Mouse (Mus musculus) midbrain, postnatal 0 days (tissue): ENCODE measurements around the gene Zfand4. TPM values are rescaled to one million over a fixed set of nuclear protein-coding genes. Genes with fewer than 3 reads are reported as not detected.

Experiments used
- ATAC-seq: fragments of 200-750 bp; cut with Nextera tagmentation; 2 replicates; pipeline ENCODE4 v1.8.0; 2017; ENCODE audit warnings: moderate number of reproducible peaks, mild to moderate bottlenecking, moderate TSS enrichment, moderate library complexity; ENCODE audit not compliant: low FRiP score
- DNase-seq: peaks from one replicate; pipeline ENCODE4 v3.0.0-alpha.2; 2015; ENCODE audit warnings: low spot score
- H3K27ac ChIP-seq: fragments of 300-500 bp; sonication (generic); 2 replicates; pipeline ENCODE4 v1.5.1; 2014; ENCODE audit warnings: low read depth, mild to moderate bottlenecking, low read length, mixed read lengths
- H3K27me3 ChIP-seq: fragments of 300-500 bp; sonication (generic); 2 replicates; pipeline ENCODE4 v1.6.1; 2014; ENCODE audit warnings: low read length, control low read depth, mixed read lengths; ENCODE audit not compliant: insufficient read depth
- H3K36me3 ChIP-seq: fragments of 300-500 bp; sonication (generic); 2 replicates; pipeline ENCODE4 v1.6.1; 2014; ENCODE audit warnings: low read length, control low read depth, mixed read lengths; ENCODE audit not compliant: insufficient read depth
- H3K4me1 ChIP-seq: fragments of 300-500 bp; sonication (generic); 2 replicates; pipeline ENCODE4 v1.6.1; 2014; ENCODE audit warnings: mild to moderate bottlenecking, control low read depth, antibody characterized with exemption, low read length, mixed read lengths; ENCODE audit not compliant: insufficient read depth
- H3K4me2 ChIP-seq: fragments of 300-500 bp; sonication (generic); 2 replicates; pipeline ENCODE4 v1.6.1; 2014; ENCODE audit warnings: low read depth, mild to moderate bottlenecking, low read length, mixed read lengths; ENCODE audit not compliant: poor library complexity, severe bottlenecking
- H3K4me3 ChIP-seq: fragments of 300-500 bp; sonication (generic); 2 replicates; pipeline ENCODE4 v1.5.1; 2014; ENCODE audit warnings: low read depth, mild to moderate bottlenecking, low read length, moderate library complexity
- H3K9ac ChIP-seq: fragments of 300-500 bp; sonication (generic); replicated peaks from 2 replicates; pipeline ENCODE4 v1.6.1; 2014; ENCODE audit warnings: mild to moderate bottlenecking, low read length, moderate library complexity, mixed read lengths; ENCODE audit not compliant: poor library complexity, severe bottlenecking
- H3K9me3 ChIP-seq: fragments of 300-500 bp; sonication (generic); 2 replicates; pipeline ENCODE4 v1.6.1; 2016; ENCODE audit warnings: low read length, control low read depth
- CTCF ChIP-seq: IDR thresholded peaks from 2 replicates; pipeline ENCODE4 v1.5.1; 2016; ENCODE audit warnings: antibody characterized with exemption, mild to moderate bottlenecking
- WGBS: fragments of 180-500 bp; shearing (Covaris S2); extraction: QIAGEN DNeasy Blood & Tissue Kit; methylation state at CpG from one replicate; pipeline ENCODE4 v1.1.7; 2014; 5-methylcytosine and 5-hydroxymethylcytosine counted together
- polyA plus RNA-seq: library from polyadenylated mRNA; unstranded; fragments of >200 nt; fragmentation: Nextera tagmentation; extraction: Ambion mirVana; gene quantifications from 2 replicates; pipeline ENCODE4 v1.2.1, GENCODE M21; 2015
- total RNA-seq: library from RNA; depleted of rRNA; stranded (reverse); fragments of >200 nt; gene quantifications from 2 replicates; pipeline ENCODE4 v1.2.3, GENCODE M21; 2014

Zfand4 gene
- total and polyA plus RNA-seq, 2 experiments from 2014 or later = 5.8 TPM

DNA sequence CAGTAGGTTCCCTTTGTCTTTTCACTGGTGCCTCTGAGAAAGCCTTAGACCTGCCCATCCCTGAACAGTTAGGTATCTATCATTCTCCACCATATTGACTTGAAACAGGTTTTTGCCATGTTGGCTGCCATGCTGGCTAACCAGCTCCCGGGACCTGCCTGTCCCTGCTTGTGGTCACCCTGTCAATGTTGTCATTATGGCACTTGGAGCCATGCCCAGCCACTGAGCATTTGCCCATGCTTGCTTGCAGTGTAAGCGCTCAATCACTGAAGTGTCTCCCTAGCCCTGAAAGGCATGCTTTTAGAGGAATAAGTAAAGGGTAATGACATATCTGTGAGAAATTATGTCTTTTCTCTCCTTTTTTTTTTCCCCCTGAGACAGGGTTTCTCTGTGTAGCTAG, 67.4 kb downstream of the Zfand4 start:
- H3K27me3 ChIP-seq = no peaks in the 10 kb centered on the region
- H3K4me2 ChIP-seq = no peak overlapping the region
- TF ChIP-seq CTCF = no peak
- no peak overlapping the region for H3K9ac ChIP-seq
- H3K9me3 ChIP-seq = no peaks in the 10 kb centered on the region
- H3K4me1 ChIP-seq = no peaks in the 10 kb centered on the region
- H3K36me3 ChIP-seq = no peaks in the 10 kb centered on the region
- ATAC-seq (no peak), DNase-seq (peak; percentile 4)
- 82% methylated on average over 2 of the region's 2 CpGs for WGBS
- H3K4me3 ChIP-seq = no peak overlapping the region
- no peak overlapping the region for H3K27ac ChIP-seq

DNA sequence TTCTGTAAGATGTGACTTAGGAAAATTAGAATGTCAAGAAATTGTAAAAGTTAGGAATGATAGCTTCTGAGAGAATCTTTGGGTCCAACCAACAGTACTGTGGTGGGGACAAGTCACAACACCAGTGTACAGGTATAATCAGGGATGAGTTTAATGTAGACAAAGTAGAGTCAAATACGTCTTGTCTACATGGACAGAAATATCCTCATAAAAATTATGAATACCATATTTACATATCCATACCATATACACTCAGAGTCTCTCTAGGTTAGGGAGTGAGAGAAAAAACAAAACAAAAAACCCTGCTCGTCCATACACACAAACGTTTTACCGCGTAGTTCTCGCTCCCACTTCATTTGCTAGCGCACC, 73.4 kb downstream of the Zfand4 start:
- TF ChIP-seq CTCF = no peak
- no peak for ATAC-seq
- Histone ChIP-seq H3K27me3 (no peaks in the 10 kb centered on the region), H3K4me3 (peak overlapping the region; percentile 92), H3K4me1 (0 out of 2 replicates have a peak, but pooled peaks cover 9% of the 10 kb centered on the region), H3K9ac (peak overlapping the region; percentile 89), H3K27ac (peak overlapping the region; percentile 76), H3K4me2 (peak overlapping the region; percentile 61), H3K36me3 (no peaks in the 10 kb centered on the region), H3K9me3 (no peaks in the 10 kb centered on the region)
- 2% methylated on average over 7 of the region's 7 CpGs for WGBS
- no peak for DNase-seq

DNA sequence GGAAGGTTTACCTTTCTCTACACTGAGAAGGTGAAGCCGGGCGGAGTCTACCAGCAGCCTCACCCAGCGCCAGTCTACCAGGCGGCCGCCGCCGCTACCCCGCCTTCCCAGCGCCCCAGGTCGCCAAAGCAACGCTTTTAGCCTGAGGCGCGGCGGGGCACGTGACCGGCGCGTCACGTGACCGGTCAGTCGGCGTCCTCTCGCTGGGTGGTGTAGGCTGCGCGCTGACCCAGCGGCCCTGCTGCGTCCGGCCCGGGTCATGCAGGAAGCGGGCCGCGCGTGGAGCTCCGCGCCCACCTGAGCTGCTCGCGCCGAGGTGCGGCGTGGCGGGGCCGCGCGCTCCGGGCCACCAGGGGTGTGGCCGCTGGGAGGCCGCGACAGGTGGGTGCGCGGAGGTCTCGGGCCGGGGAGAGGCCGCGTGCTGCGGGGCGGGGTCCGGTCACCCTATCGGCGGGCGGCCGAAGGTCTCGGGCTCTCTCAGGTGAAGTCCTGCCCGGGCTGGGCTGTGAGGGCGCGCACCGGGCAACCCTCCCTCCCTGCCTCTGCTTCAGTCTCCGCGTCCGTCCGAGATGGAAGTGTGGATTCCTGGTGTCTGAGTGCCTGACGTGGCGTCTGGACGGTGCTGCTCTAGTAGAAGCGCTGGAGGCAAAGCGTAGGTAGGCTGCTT, 73.9 kb downstream of the Zfand4 start, which contains the start of gene March8:
Gene March8, plus strand, starts transcription at position 190 of the 667 bp plus-strand sequence.
- peak; percentile 93 for DNase-seq
- peak within 1 kb of the TSS; percentile 89 for H3K9ac ChIP-seq
- peak within 1 kb of the TSS; percentile 76 for H3K27ac ChIP-seq
- 0 out of 2 replicates have a peak, but pooled peaks cover 9% of the 10 kb centered on the region for H3K4me1 ChIP-seq
- under 1% methylated on average over 61 of the region's 75 CpGs for WGBS
- peak within 1 kb of the TSS; percentile 92 for H3K4me3 ChIP-seq
- H3K9me3 ChIP-seq = no peaks in the 10 kb centered on the region
- H3K27me3 ChIP-seq = no peaks in the 10 kb centered on the region
- no peaks in the 10 kb centered on the region for H3K36me3 ChIP-seq
- ATAC-seq = peak; percentile 88
- no peak for TF ChIP-seq CTCF
- peak within 1 kb of the TSS; percentile 61 for H3K4me2 ChIP-seq

DNA sequence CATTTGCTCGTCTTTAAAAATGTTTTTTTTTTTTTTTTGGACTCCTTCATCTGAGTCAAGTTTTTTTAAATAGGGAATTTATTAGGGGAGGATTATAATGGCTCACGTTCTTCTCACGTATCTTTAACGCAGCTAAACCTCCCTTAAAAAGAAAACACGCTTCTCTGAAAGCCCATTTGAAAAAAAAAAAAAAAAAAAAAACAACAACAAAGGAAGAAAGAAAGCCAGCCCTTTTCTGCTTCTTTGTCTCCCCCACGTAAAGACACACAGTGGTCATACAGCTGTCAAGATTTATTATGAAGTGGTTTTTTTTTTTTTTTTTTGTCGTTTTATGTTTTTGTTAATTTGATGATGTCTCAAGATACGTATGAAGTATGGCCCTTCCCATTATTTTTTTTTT, 74.5 kb downstream of the Zfand4 start:
- no peaks in the 10 kb centered on the region for H3K9me3 ChIP-seq
- H3K9ac ChIP-seq = peak overlapping the region; percentile 89
- no peaks in the 10 kb centered on the region for H3K27me3 ChIP-seq
- no peak for ATAC-seq
- peak overlapping the region; percentile 92 for H3K4me3 ChIP-seq
- peak overlapping the region; percentile 76 for H3K27ac ChIP-seq
- H3K4me1 ChIP-seq = 0 out of 2 replicates have a peak, but pooled peaks cover 9% of the 10 kb centered on the region
- no peaks in the 10 kb centered on the region for H3K36me3 ChIP-seq
- DNase-seq = peak; percentile 14
- WGBS = 8% methylated on average over 8 of the region's 8 CpGs
- peak overlapping the region; percentile 61 for H3K4me2 ChIP-seq
- TF ChIP-seq CTCF = no peak

DNA sequence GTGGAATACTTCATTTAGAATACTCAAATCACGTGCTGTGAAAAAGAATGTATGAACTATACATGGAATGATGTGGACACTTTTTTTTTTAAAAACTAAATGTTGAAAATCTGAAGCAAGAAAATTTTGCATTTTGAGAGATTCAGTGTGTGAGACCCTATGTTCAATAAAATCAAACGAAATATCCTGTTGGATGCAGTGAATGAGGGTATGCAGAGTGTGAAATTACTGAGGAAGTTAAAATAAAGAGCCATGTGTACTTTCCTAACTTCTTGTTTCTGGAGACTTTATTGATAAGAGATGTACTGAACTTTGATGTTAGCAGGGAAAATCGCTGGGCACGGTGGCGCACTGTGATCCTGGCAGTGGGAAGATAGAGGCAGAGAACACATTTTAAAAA, 75.1 kb downstream of the Zfand4 start:
- Histone ChIP-seq H3K4me2 (peak overlapping the region; percentile 61), H3K4me3 (peak overlapping the region; percentile 92), H3K9ac (no peak overlapping the region), H3K36me3 (no peaks in the 10 kb centered on the region), H3K4me1 (0 out of 2 replicates have a peak, but pooled peaks cover 9% of the 10 kb centered on the region), H3K27ac (no peak overlapping the region), H3K9me3 (no peaks in the 10 kb centered on the region), H3K27me3 (no peaks in the 10 kb centered on the region)
- ATAC-seq (no peak), DNase-seq (no peak)
- 74% methylated on average over 5 of the region's 5 CpGs for WGBS
- TF ChIP-seq CTCF = no peak

DNA sequence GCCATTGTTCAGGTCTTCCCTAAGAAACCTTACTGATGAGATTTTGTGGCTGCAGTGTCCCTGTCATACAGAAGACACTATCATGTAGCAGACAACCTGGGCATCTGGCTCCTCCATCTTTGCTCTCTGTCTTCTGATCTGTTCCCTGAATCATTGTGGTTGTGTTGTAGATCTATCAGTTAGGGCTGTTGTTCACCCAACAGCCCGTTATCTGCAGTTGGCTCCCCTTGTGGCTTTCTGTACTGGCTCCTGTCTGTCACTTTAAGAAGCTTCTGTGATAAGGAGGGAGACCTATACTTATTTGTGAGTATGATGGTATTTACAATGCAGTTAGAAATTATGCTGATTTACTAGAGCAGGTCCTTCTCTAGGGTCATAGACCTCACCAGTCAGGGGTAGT, 76.5 kb downstream of the Zfand4 start:
- Histone ChIP-seq H3K36me3 (no peaks in the 10 kb centered on the region), H3K9ac (no peak overlapping the region), H3K4me3 (no peak overlapping the region), H3K4me1 (0 out of 2 replicates have a peak, but pooled peaks cover 9% of the 10 kb centered on the region), H3K27ac (no peak overlapping the region), H3K27me3 (no peaks in the 10 kb centered on the region), H3K4me2 (no peak overlapping the region), H3K9me3 (no peaks in the 10 kb centered on the region)
- 90% methylated on average over 1 of the region's 1 CpGs for WGBS
- TF ChIP-seq CTCF = no peak
- ATAC-seq (no peak), DNase-seq (no peak)
